Mouse (Mus musculus) embryonic facial prominence, embryonic 15.5 days (tissue): Measurements from ENCODE around the gene Wbp2. TPM values are rescaled to one million over a fixed set of nuclear protein-coding genes. Genes with fewer than 3 reads are reported as not detected.
A peak's percentile ranks its signal among the peaks of the same experiment; 100 is the strongest.
"Not testable (repeated sequence)": the region's sequence is repeated elsewhere in the genome, so short reads cannot be mapped to it uniquely, and the experiment has no call there.

Experiments used
- ATAC-seq: fragments of 200-750 bp; cut with Nextera tagmentation; 2 replicates; pipeline ENCODE4 v1.8.0; 2017; ENCODE audit warnings: low read depth, moderate TSS enrichment; ENCODE audit not compliant: insufficient number of reproducible peaks, low FRiP score, low TSS enrichment
- H3K27ac ChIP-seq: fragments of 300-500 bp; sonication (generic); replicated peaks from 2 replicates; pipeline ENCODE4 v1.5.1; 2015; ENCODE audit warnings: mild to moderate bottlenecking, inconsistent platforms
- H3K27me3 ChIP-seq: fragments of 300-500 bp; sonication (generic); 2 replicates; pipeline ENCODE4 v1.6.1; 2015; ENCODE audit warnings: inconsistent platforms
- H3K36me3 ChIP-seq: fragments of 300-500 bp; sonication (generic); 2 replicates; pipeline ENCODE4 v1.6.1; 2015; ENCODE audit warnings: mild to moderate bottlenecking, inconsistent platforms
- H3K4me1 ChIP-seq: fragments of 300-500 bp; sonication (generic); 2 replicates; pipeline ENCODE4 v1.6.1; 2015; ENCODE audit warnings: inconsistent platforms
- H3K4me2 ChIP-seq: fragments of 300-500 bp; sonication (generic); replicated peaks from 2 replicates; pipeline ENCODE4 v1.6.1; 2015; ENCODE audit warnings: mild to moderate bottlenecking, inconsistent platforms
- H3K4me3 ChIP-seq: fragments of 300-500 bp; sonication (generic); replicated peaks from 2 replicates; pipeline ENCODE4 v1.5.1; 2015; ENCODE audit warnings: mild to moderate bottlenecking, inconsistent platforms
- H3K9ac ChIP-seq: fragments of 300-500 bp; sonication (generic); 2 replicates; pipeline ENCODE4 v1.6.1; 2015; ENCODE audit warnings: inconsistent platforms
- H3K9me3 ChIP-seq: fragments of 300-500 bp; sonication (generic); replicated peaks from 2 replicates; pipeline ENCODE4 v1.6.1; 2016; ENCODE audit warnings: inconsistent platforms
- WGBS: fragments of 180-500 bp; shearing (Covaris S2); methylation state at CpG from one replicate; pipeline ENCODE4 v1.1.7; 2015; 5-methylcytosine and 5-hydroxymethylcytosine counted together
- polyA plus RNA-seq: library from polyadenylated mRNA; unstranded; fragments of >200 nt; fragmentation: Nextera tagmentation; extraction: Ambion mirVana; gene quantifications from 2 replicates; pipeline ENCODE4 v1.2.1, GENCODE M21; 2015

The Wbp2 gene
- polyA plus RNA-seq, 1 experiment from 2014 or later, result 90.8 TPM

DNA sequence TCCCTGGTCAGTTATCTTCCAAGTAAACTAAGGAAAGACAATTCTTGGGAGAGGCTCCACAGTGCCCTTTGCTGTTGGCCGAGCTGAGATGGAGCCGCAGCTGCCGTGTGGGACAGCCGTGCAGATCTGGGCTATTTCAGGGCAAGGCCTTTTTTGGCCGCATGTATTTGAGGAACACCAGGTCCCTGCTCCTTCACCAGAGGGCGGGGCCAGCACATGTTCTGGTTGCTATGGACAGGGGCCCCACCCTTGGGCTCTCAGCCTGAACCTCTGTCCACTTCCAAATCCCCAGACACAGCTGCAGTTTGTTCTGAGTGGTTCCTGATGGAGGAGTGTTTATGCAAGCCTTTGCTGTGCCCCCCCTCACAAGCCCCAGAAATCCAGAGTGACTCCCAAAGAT, 13.6 kb upstream of the Wbp2 start:
- WGBS, result 69% methylated on average over 6 of the region's 6 CpGs
- H3K36me3 ChIP-seq, result no peaks in the 10 kb centered on the region
- no peak overlapping the region for H3K4me2 ChIP-seq
- 0 out of 2 replicates have a peak, but pooled peaks have one; percentile 39 for ATAC-seq
- peaks cover 43% of the 10 kb centered on the region for H3K4me1 ChIP-seq
- H3K9ac ChIP-seq, result no peak overlapping the region
- H3K27me3 ChIP-seq, result peaks cover under 1% of the 10 kb centered on the region; the same call in 1 of the 2 replicates
- no peak overlapping the region for H3K4me3 ChIP-seq
- H3K9me3 ChIP-seq, result no peaks in the 10 kb centered on the region
- H3K27ac ChIP-seq, result peak overlapping the region; percentile 90; the same call in 1 of the 2 replicates

DNA sequence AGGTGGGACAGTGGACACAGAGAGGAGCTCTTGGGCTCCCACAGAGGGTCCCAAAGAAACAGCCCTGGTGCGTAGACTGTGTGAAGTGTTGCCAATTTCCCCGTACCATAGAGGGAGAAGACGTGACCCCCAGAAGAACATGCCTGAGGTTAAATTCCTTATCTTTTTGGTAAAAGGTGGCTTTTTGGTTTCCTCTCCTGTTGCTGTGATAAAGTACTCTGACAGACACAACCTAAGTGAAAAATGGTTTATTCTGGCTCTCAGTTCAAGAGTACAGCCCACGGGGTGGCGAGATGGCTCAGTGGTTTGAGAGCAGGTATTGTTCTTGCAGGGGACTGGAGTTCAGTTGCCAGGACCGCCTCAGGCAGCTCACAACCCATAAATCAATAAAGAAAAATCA, 12.7 kb upstream of the Wbp2 start:
- peaks cover 43% of the 10 kb centered on the region for H3K4me1 ChIP-seq
- H3K4me3 ChIP-seq, result no peak overlapping the region
- ATAC-seq, result no peak
- no peak overlapping the region for H3K9ac ChIP-seq
- no peaks in the 10 kb centered on the region for H3K9me3 ChIP-seq
- WGBS, result 83% methylated on average over 6 of the region's 6 CpGs
- H3K36me3 ChIP-seq, result no peaks in the 10 kb centered on the region
- 0 out of 2 replicates have a peak overlapping the region, but pooled peaks have one; percentile 8 for H3K27ac ChIP-seq
- no peak overlapping the region for H3K4me2 ChIP-seq
- no peaks in the 10 kb centered on the region for H3K27me3 ChIP-seq

DNA sequence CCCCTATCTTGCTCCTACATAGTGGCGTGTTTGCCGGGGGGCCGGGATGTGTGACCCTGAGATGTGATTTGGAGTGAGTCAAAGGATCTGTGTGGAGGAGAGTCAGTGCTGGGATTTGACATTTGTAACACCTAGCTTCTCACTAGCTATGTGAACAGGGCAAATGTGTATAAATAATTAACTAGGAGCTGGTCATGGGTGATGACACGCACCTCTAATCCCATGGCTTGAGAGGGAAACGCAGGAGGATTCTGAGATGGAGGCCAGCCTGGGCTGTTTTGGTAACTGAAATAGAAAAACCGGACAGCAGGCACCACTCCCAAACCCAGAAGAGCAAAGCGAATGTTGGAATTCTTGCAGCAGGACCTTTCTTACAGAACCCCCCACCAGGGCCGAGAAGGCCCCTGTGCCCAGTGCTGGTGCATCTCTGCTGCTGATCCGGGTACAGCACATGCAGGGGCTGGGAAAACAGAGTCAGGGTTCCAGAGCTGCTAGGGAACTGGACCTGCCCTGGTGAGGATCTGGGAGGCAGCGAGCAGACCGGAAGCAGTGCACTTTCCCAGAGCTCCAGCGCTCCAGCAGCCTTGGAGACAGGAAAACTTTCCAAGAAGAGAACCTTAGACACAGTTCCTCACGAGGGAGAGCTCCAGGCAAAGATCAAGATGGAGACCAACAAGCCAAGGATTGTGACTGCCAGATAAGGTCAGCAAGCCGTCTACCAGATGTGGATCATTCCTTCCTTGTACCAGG, 12.1 kb upstream of the Wbp2 start:
- Histone ChIP-seq H3K4me1 (peaks cover 37% of the 10 kb centered on the region), H3K27ac (0 out of 2 replicates have a peak overlapping the region, but pooled peaks have one; percentile 8), H3K9ac (no peak overlapping the region), H3K9me3 (no peaks in the 10 kb centered on the region), H3K36me3 (no peaks in the 10 kb centered on the region), H3K4me3 (no peak overlapping the region), H3K27me3 (no peaks in the 10 kb centered on the region), H3K4me2 (no peak overlapping the region)
- ATAC-seq, result no peak
- 69% methylated on average over 14 of the region's 14 CpGs for WGBS

DNA sequence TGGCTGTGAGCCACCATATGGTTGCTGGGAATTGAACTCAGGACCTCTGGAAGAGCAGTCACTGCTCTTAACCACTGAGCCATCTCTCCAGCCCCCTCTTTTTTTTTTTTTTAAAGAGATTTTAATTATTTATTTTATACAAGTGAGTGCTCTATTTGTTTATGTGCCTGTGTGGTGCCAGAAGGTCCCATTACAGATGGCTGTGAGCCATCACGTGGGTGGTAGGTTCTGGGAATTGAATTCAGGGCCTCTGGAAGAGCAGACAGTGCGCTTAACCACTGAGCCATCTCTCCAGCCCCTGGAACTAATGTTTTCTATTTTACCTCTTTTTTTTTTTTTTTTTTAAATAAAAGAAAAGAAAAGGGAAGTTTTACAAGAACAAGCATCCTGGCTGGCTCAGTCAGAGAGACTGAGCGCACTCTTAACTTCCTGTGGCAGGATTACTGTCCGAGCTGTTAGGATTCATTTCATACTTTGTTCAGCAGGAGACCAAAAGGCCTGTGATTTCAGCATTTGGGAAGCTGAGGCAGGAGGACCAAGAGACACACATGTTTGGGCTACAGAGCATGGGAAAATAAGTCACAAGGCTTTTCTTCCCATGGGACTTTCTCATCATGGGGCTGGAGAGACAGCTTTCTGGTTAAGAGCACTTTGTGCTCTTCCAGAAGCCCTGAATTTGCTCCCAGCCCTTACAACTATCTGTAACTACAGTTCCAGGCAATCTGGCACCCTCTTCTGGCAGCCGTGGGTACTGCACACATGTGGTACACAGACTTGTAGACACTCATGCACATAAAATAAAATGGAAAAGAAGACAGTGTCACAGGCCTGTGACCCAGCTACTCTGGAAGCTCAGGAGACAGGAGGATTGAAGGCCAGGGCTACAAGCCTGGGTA, 9.7 kb upstream of the Wbp2 start:
- Histone ChIP-seq H3K4me1 (peaks cover 16% of the 10 kb centered on the region), H3K9me3 (no peaks in the 10 kb centered on the region), H3K36me3 (no peaks in the 10 kb centered on the region), H3K27ac (no peak overlapping the region), H3K27me3 (no peaks in the 10 kb centered on the region), H3K4me2 (no peak overlapping the region), H3K4me3 (no peak overlapping the region), H3K9ac (no peak overlapping the region)
- no peak for ATAC-seq
- 85% methylated on average over 5 of the region's 5 CpGs for WGBS

DNA sequence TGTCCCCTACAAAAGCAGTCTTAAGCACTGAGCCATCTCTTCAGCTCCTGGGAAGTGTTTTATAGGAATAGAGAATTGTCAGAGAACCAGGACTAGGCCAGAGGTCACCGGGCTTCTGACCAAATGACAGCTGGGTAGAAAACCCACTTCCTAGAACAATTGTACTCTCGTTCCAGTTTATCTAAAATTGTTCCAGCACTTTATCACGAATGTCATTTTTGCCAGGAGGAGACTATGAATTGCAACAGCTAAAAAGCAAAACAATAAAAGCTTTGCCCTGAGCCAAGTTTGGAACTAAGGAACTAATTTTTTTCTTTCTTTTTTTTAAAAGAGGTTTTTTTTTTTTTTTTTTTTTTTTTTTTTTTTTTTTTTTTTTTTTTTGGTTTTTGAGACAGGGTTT, 8.8 kb upstream of the Wbp2 start:
- Histone ChIP-seq H3K9ac (no peak overlapping the region), H3K4me3 (no peak overlapping the region), H3K27me3 (no peaks in the 10 kb centered on the region), H3K9me3 (no peaks in the 10 kb centered on the region), H3K4me2 (no peak overlapping the region), H3K27ac (no peak overlapping the region), H3K4me1 (peaks cover 9% of the 10 kb centered on the region; the same call in 1 of the 2 replicates), H3K36me3 (no peaks in the 10 kb centered on the region)
- WGBS, result 66% methylated on average over 3 of the region's 3 CpGs
- no peak for ATAC-seq

DNA sequence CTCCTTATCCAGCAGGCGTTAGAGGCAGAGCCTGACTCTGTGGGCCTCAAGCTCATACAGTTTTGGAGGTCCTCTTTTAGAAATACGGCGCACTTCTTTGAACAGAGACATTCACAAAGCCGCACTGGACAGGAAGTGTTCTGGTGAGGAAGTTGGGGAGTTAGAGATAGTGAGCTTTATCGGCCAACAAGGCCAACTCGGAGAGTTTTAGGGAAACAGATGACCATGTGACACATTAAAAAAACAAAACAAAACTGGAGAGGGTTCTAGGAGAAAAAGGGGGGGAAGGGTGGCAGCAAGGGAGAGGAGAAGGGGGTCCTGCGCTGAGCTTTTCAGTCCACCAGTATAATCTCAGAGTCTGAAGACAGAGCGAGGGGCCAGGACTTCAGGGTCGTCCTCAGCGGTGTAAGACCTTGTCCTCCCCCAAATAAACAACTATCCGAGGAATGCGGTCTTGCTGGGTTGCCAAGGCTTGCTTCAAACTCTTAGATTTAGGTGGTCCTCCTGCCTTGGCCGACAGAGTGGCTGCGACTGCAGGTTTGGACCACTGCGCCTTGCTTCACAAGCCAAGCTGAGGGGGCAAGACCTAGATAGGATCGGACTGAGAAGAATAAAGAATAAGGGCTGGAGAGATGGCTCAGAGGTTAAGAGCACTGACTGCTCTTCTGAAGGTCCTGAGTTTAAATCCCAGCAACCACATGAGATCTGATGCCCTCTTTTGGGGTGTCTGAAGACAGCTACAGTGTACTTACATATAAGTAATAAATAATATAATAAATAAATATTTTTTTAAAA, 7.2 kb upstream of the Wbp2 start:
- Histone ChIP-seq H3K4me1 (0 out of 2 replicates have a peak, but pooled peaks cover 2% of the 10 kb centered on the region), H3K9ac (no peak overlapping the region), H3K27me3 (no peaks in the 10 kb centered on the region), H3K36me3 (no peaks in the 10 kb centered on the region), H3K4me3 (no peak overlapping the region), H3K27ac (no peak overlapping the region), H3K4me2 (no peak overlapping the region), H3K9me3 (no peaks in the 10 kb centered on the region)
- ATAC-seq, result no peak
- 57% methylated on average over 16 of the region's 16 CpGs for WGBS

DNA sequence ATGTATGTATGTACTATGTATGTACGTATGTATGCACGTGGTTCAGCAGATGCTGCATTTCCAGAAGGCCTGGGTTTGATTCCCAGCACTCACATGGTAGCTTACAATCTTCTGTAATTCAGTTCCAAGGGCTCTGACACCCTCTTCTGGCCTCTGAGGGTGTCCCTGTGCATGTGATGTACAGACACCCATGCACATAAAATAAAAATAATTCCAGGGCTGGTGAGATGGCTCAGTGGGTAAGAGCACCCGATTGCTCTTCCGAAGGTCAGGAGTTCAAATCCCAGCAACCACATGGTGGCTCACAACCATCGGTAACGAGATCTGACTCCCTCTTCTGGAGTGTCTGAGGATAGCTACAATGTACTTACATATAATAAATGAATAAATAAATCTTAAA, 6.2 kb upstream of the Wbp2 start:
- H3K4me1 ChIP-seq, H3K27ac ChIP-seq, H3K4me3 ChIP-seq, H3K9ac ChIP-seq, ATAC-seq, H3K9me3 ChIP-seq, H3K36me3 ChIP-seq, H3K27me3 ChIP-seq, H3K4me2 ChIP-seq: not testable (repeated sequence)
- 90% methylated on average over 6 of the region's 6 CpGs for WGBS

DNA sequence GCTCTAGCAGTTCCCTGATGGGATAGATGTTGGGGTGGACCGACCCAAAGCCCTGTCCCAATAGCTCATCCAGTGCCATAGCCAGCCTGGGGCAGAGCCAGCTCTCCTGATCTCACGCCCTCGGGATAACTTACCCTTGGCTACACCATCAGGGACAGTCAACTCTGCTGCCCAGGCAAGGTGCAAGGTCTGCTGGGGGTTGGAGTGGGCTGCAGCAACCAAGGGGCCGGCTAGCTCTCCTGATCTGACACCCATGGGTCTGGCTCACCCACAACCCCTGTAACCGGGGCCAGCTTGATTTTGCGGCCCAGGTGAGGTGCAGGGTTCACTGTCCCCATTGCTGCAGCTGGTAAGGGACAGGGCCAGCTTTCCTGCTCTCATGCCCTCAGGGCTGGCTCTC, 4.8 kb upstream of the Wbp2 start:
- Histone ChIP-seq H3K27ac (no peak overlapping the region), H3K4me2 (no peak overlapping the region), H3K36me3 (no peaks in the 10 kb centered on the region), H3K4me1 (peaks cover 9% of the 10 kb centered on the region), H3K9me3 (no peaks in the 10 kb centered on the region), H3K4me3 (no peak overlapping the region), H3K9ac (no peak overlapping the region), H3K27me3 (no peaks in the 10 kb centered on the region)
- no peak for ATAC-seq
- 84% methylated on average over 6 of the region's 6 CpGs for WGBS

DNA sequence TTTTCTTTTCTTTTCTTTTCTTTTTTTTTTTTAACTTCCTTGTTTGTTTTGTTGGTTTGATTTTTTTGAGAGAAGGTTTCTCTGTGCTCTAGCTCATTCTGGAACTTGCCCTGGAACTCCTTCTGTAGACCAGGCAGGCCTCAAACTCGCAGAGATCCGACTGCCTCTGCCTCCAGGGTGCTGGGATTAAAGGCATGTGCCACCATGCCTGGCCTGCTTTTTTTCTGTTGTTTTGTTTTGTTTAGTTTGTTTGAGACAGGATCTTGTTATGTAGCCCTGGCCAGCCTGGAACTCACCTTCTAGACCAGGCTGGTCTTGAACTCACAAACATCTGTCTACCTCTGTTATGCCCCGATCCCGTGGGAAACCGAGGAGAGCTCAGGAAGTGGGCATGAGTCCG, 2.8 kb upstream of the Wbp2 start:
- Histone ChIP-seq H3K4me3 (no peak overlapping the region), H3K9ac (no peak overlapping the region), H3K36me3 (no peaks in the 10 kb centered on the region), H3K4me1 (peaks cover 19% of the 10 kb centered on the region), H3K9me3 (no peaks in the 10 kb centered on the region), H3K27ac (no peak overlapping the region), H3K4me2 (no peak overlapping the region), H3K27me3 (no peaks in the 10 kb centered on the region)
- 84% methylated on average over 6 of the region's 6 CpGs for WGBS
- no peak for ATAC-seq

DNA sequence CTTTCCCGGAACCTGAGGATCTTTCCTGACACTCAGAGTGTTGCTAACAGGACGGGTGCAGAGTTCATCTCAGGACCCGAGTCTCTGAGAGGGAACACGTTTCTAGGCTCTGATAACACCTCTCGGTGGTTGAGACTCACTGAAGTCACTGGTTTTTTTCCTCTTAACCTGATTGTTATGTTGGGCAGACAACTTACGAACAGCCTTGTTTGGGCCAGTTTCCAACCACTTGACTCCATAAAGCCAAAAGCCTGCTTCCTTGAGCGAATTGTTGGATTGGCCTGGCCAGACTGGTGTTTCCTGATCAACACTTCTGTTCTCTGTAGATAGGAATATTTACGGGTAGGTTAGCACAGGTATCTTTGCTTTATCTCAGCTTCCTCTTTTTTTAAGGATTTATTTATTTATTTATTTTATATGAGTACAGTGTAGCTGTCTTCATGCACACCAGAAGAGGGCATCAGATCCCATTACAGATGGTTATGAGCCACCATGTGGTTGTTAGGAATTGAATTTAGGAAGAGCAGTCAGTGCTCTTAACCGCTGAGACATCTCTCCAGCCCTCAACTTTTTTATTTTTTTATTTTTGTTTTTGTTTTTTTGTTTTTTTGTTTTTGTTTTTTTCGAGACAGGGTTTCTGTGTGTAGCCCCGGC, 2.1 kb upstream of the Wbp2 start:
- H3K27ac ChIP-seq, result no peak overlapping the region
- no peaks in the 10 kb centered on the region for H3K9me3 ChIP-seq
- no peak overlapping the region for H3K4me3 ChIP-seq
- no peak overlapping the region for H3K9ac ChIP-seq
- no peak for ATAC-seq
- 86% methylated on average over 11 of the region's 11 CpGs for WGBS
- H3K4me2 ChIP-seq, result no peak overlapping the region
- H3K4me1 ChIP-seq, result peaks cover 23% of the 10 kb centered on the region
- H3K36me3 ChIP-seq, result peaks cover 2% of the 10 kb centered on the region
- H3K27me3 ChIP-seq, result no peaks in the 10 kb centered on the region
